Mouse (Mus musculus): ENCODE results near the gene Ccdc38. TPM values are rescaled to one million over a fixed set of nuclear protein-coding genes. Genes with fewer than 3 reads are reported as not detected.

Gene Ccdc38
- total and polyA plus RNA-seq, 2 experiments: 0.28 to 0.40 TPM

- H3K27ac ChIP-seq (replicated peaks; ENCODE audit: insufficient read depth, low read depth, low read length): no peak overlapping the region
- H3K9ac ChIP-seq (ENCODE audit: low read depth, low read length): no peak overlapping the region
- no peaks in the 10 kb centered on the region for H3K36me3 ChIP-seq (ENCODE audit: control insufficient read depth, insufficient read depth, low read length)
- 78% methylated on average over 4 of the region's 4 CpGs for WGBS
- H3K27me3 ChIP-seq (ENCODE audit: control insufficient read depth, insufficient read depth, low read length): no peaks in the 10 kb centered on the region; the same call in 1 of the 2 replicates
- no peak overlapping the region for H3K4me3 ChIP-seq (ENCODE audit: insufficient read depth, low read depth, low read length)
- TF ChIP-seq POLR2A (IDR thresholded peaks at IDR 0.05; ENCODE audit: extremely low read depth, insufficient read depth, low read length): no peak
- TF ChIP-seq CTCF (IDR thresholded peaks at IDR 0.05; ENCODE audit: low read depth, low read length): no peak
- H3K79me2 ChIP-seq (ENCODE audit: control insufficient read depth, insufficient read depth, low read length): no peaks in the 10 kb centered on the region
- DNase-seq (ENCODE audit: extremely low read depth, low read depth, low spot score): no peak
- no peaks in the 10 kb centered on the region for H3K4me1 ChIP-seq (ENCODE audit: control insufficient read depth, insufficient read depth, low read length)
These were observed 91.7 kb downstream of the Ccdc38 start for GRCm38 (mm10) chr10:93632086-93632485.

GRCm38 (mm10) chr10:93633563-93633962 lies 93.1 kb downstream of the Ccdc38 start:
- DNase-seq (ENCODE audit: extremely low read depth, low read depth, low spot score): no peak
- no peaks in the 10 kb centered on the region for H3K36me3 ChIP-seq (ENCODE audit: control insufficient read depth, insufficient read depth, low read length)
- 88% methylated on average over 5 of the region's 5 CpGs for WGBS
- H3K27ac ChIP-seq (replicated peaks; ENCODE audit: insufficient read depth, low read depth, low read length): no peak overlapping the region
- no peak overlapping the region for H3K4me3 ChIP-seq (ENCODE audit: insufficient read depth, low read depth, low read length)
- H3K79me2 ChIP-seq (ENCODE audit: control insufficient read depth, insufficient read depth, low read length): no peaks in the 10 kb centered on the region
- no peak overlapping the region for H3K9ac ChIP-seq (ENCODE audit: low read depth, low read length)
- no peak for TF ChIP-seq POLR2A (IDR thresholded peaks at IDR 0.05; ENCODE audit: extremely low read depth, insufficient read depth, low read length)
- no peak for TF ChIP-seq CTCF (IDR thresholded peaks at IDR 0.05; ENCODE audit: low read depth, low read length)
- no peaks in the 10 kb centered on the region; the same call in 1 of the 2 replicates for H3K27me3 ChIP-seq (ENCODE audit: control insufficient read depth, insufficient read depth, low read length)
- no peaks in the 10 kb centered on the region for H3K4me1 ChIP-seq (ENCODE audit: control insufficient read depth, insufficient read depth, low read length)

Other genes starting within 250 kb of the Ccdc38 start
- gene Elk3, start 229.5 kb upstream of the Ccdc38 start, total RNA-seq (2014; rRNA removed): 3.4 and 4.8 TPM in 2 replicates
- gene Elk3, start 229.5 kb upstream of the Ccdc38 start, polyA plus RNA-seq (2012; rRNA removed): 6.3 and 8.0 TPM in 2 replicates
- gene Lta4h, start 87.2 kb upstream of the Ccdc38 start, total RNA-seq (2014; rRNA removed): 24.0 TPM in 2 replicates
- gene Lta4h, start 87.2 kb upstream of the Ccdc38 start, polyA plus RNA-seq (2012; rRNA removed): 31.4 and 34.0 TPM in 2 replicates
- 293 and 381 TPM in 2 replicates for gene Hal, start 51.9 kb upstream of the Ccdc38 start, total RNA-seq (2014; rRNA removed)
- 284 and 348 TPM in 2 replicates for gene Hal, start 51.9 kb upstream of the Ccdc38 start, polyA plus RNA-seq (2012; rRNA removed)
- gene Amdhd1, start 599 bp upstream of the Ccdc38 start, total RNA-seq (2014; rRNA removed): 185 and 255 TPM in 2 replicates
- gene Amdhd1, start 599 bp upstream of the Ccdc38 start, polyA plus RNA-seq (2012; rRNA removed): 204 and 233 TPM in 2 replicates
- 13.5 and 14.5 TPM in 2 replicates for gene Snrpf, start 49.1 kb downstream of the Ccdc38 start, total RNA-seq (2014; rRNA removed)
- 13.7 and 15.1 TPM in 2 replicates for gene Snrpf, start 49.1 kb downstream of the Ccdc38 start, polyA plus RNA-seq (2012; rRNA removed)
- 8.0 and 11.7 TPM in 2 replicates for gene Ntn4, start 100.0 kb downstream of the Ccdc38 start, total RNA-seq (2014; rRNA removed)
- gene Ntn4, start 100.0 kb downstream of the Ccdc38 start, polyA plus RNA-seq (2012; rRNA removed): 3.1 and 4.0 TPM in 2 replicates